In the genomic region with DNA sequence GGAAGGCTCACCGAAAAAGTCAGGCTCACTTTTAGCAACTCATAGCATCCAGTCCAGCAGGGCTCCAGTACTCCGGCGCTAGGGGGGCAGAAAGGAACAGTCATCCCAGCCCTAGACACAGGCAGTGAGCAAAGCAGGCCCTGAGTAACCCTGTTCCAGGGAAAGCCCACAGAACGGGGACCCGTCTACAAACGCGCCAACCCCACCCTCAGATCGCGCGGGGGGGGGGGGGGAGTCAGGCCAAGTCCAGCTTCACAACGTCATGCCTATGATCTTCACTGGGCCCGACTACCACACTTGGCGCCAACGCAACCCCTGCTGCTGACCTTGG, we compare ENCODE assay signal across 8 mouse cellular contexts. TPM values are rescaled to one million over a fixed set of nuclear protein-coding genes. Genes with fewer than 3 reads are reported as not detected.
A peak's percentile ranks its signal among the peaks of the same experiment; 100 is the strongest.
DNase-seq lines count a peak whose midpoint lies in the region; TF ChIP-seq lines count a peak whose summit lies in the region.

No protein-coding gene starts in this region.

- H3K4me3 ChIP-seq in embryonic fibroblast, embryonic 13.5 days (ENCODE audit: insufficient read depth, low read length), result peak overlapping the region; percentile 76
- H3K4me3 ChIP-seq in limb, embryonic 10.5 days, result peak overlapping the region; percentile 94
- H3K4me3 ChIP-seq in myocyte, result peak overlapping the region; percentile 67

- WGBS in limb, embryonic 10.5 days, result 8% methylated on average over 13 of the region's 14 CpGs

- no peaks in the 10 kb centered on the region for H3K27me3 ChIP-seq in limb, embryonic 10.5 days (ENCODE audit: low read depth, poor library complexity, severe bottlenecking)
- no peaks in the 10 kb centered on the region for H3K27me3 ChIP-seq in myocyte (ENCODE audit: control insufficient read depth, insufficient read depth, insufficient read length)

- TF ChIP-seq CTCF in embryonic fibroblast, embryonic 13.5 days (IDR thresholded peaks at IDR 0.05; ENCODE audit: borderline replicate concordance, insufficient read depth, low read length), result no peak

- H3ac ChIP-seq in myocyte (ENCODE audit: control insufficient read depth, insufficient read length), result peak overlapping the region; percentile 87

- H3K4me2 ChIP-seq in myocyte (ENCODE audit: low read depth), result peak overlapping the region; percentile 81

- TF ChIP-seq POLR2A in embryonic fibroblast, embryonic 13.5 days (IDR thresholded peaks at IDR 0.05; ENCODE audit: low read depth, low read length), result no peak
- TF ChIP-seq POLR2A in myocyte (IDR thresholded peaks at IDR 0.05; ENCODE audit: insufficient read length, low read depth), result peak; percentile 15

- DNase-seq in embryo, embryonic 11 days, result peak; percentile 23
- no peak for DNase-seq in embryo, embryonic 9.5 days (ENCODE audit: extremely low spot score)
- DNase-seq in 3T3-L1 (ENCODE audit: low read depth, low spot score), result peak; percentile 45
- no peak for DNase-seq in limb, embryonic 10.5 days (ENCODE audit: low spot score)
- no peak for DNase-seq in left cerebral cortex, adult 9 months (ENCODE audit: low spot score in 2 of 2)
- DNase-seq in spleen, postnatal 10 days (ENCODE audit: low spot score in 2 of 2), result no peak

- H3K9me3 ChIP-seq in limb, embryonic 10.5 days (replicated peaks), result no peaks in the 10 kb centered on the region

- H3K27ac ChIP-seq in embryonic fibroblast, embryonic 13.5 days (ENCODE audit: insufficient read depth, low read length), result peak overlapping the region; percentile 93
- H3K27ac ChIP-seq in limb, embryonic 10.5 days, result peak overlapping the region; percentile 87

- peaks cover 11% of the 10 kb centered on the region for H3K79me2 ChIP-seq in myocyte (ENCODE audit: control insufficient read depth, insufficient read depth)

- H3K36me3 ChIP-seq in limb, embryonic 10.5 days, result peaks cover 22% of the 10 kb centered on the region
- H3K36me3 ChIP-seq in myocyte (ENCODE audit: control insufficient read depth, insufficient read depth), result peaks cover 6% of the 10 kb centered on the region

- no peaks in the 10 kb centered on the region for H3K4me1 ChIP-seq in embryonic fibroblast, embryonic 13.5 days (ENCODE audit: control insufficient read depth, insufficient read depth, low read length)
- H3K4me1 ChIP-seq in limb, embryonic 10.5 days, result peaks cover 34% of the 10 kb centered on the region

TF ChIP-seq in myocyte, 11 proteins besides CTCF, POLR2A, EP300 and RAD21:
- no peak for TF ChIP-seq TCF12 (IDR thresholded peaks at IDR 0.05; ENCODE audit: insufficient read depth, poor library complexity, severe bottlenecking)
- no peak for TF ChIP-seq MYOD1 (IDR thresholded peaks at IDR 0.05; ENCODE audit: control insufficient read depth in 1 of 3, insufficient read length in 2 of 3, low read depth in 2 of 3)
- TF ChIP-seq MAX (IDR thresholded peaks at IDR 0.05; ENCODE audit: low read depth), result no peak
- TF ChIP-seq E2F4 (IDR thresholded peaks at IDR 0.05; ENCODE audit: insufficient read depth), result no peak
- TF ChIP-seq REST (IDR thresholded peaks at IDR 0.05; ENCODE audit: insufficient read depth, insufficient read length), result no peak
- TF ChIP-seq USF1 (IDR thresholded peaks at IDR 0.05; ENCODE audit: low read depth), result no peak
- no peak for TF ChIP-seq TCF3 (IDR thresholded peaks at IDR 0.05; ENCODE audit: insufficient read length, low read depth)
- TF ChIP-seq SRF (IDR thresholded peaks at IDR 0.05; ENCODE audit: control insufficient read depth, insufficient read length, low read depth), result no peak
- no peak for TF ChIP-seq POLR2AphosphoS2 (IDR thresholded peaks at IDR 0.05; ENCODE audit: insufficient read length, low read depth)
- no peak for TF ChIP-seq CEBPB (IDR thresholded peaks at IDR 0.05; ENCODE audit: insufficient read depth, poor library complexity, severe bottlenecking)

RNA-seq across cellular contexts. Expression of a gene that starts 0.8 kb away (rescaled TPM):
- polyA plus RNA-seq in embryonic fibroblast, embryonic 13.5 days (2011; ENCODE audit: insufficient read length, low read depth, missing spikeins), result 85.2 and 90.1 TPM in 2 replicates
- polyA plus RNA-seq in limb, embryonic 10.5 days (2016; fragmentation: Nextera tagmentation; extraction: Ambion mirVana), result 22.9 and 32.1 TPM in 2 replicates
- polyA plus RNA-seq in myocyte (2012; fragmentation: generic; extraction: Trizol), result 111 TPM

RNA-seq across cellular contexts. Expression of a gene that starts 29.0 kb away (rescaled TPM):
- not detected in 2 replicates for polyA plus RNA-seq in embryonic fibroblast, embryonic 13.5 days (2011; ENCODE audit: insufficient read length, low read depth, missing spikeins)
- not detected in 2 replicates for polyA plus RNA-seq in limb, embryonic 10.5 days (2016; fragmentation: Nextera tagmentation; extraction: Ambion mirVana)
- polyA plus RNA-seq in myocyte (2012; fragmentation: generic; extraction: Trizol), result not detected

RNA-seq across cellular contexts. Expression of a gene that starts 58.5 kb away (rescaled TPM):
- polyA plus RNA-seq in embryonic fibroblast, embryonic 13.5 days (2011; ENCODE audit: insufficient read length, low read depth, missing spikeins), result not detected in 2 replicates
- not detected in 2 replicates for polyA plus RNA-seq in limb, embryonic 10.5 days (2016; fragmentation: Nextera tagmentation; extraction: Ambion mirVana)
- not detected for polyA plus RNA-seq in myocyte (2012; fragmentation: generic; extraction: Trizol)

Comparison
In these comparisons a context has a peak if more than half of its experiments do, and no peak if none do; other contexts are left out.
1. DNase-seq: peak in embryo, embryonic 11 days (single experiment) and 3T3-L1 (single experiment); none in embryo, embryonic 9.5 days (single experiment), limb, embryonic 10.5 days (single experiment), left cerebral cortex, adult 9 months (0 of 2) and spleen, postnatal 10 days (0 of 2).
2. Peak in every context shown above with its lines, with median percentiles within 50 percentile points of each other: H3K4me3 ChIP-seq.